Mouse (Mus musculus): ENCODE measurements at regions not wholly inside any gene's neighbourhood (a gene's known extent, or its start where the extent isn't known, plus 50 kb on each side); places are given as distances from the start of the nearest gene placed in this dataset.

- Histone ChIP-seq H3K4me3 (no peak overlapping the region), H3K9me3 (replicated peaks) (no peaks in the 10 kb centered on the region), H3K36me3 (no peaks in the 10 kb centered on the region), H3K27me3 (ENCODE audit: low read depth, poor library complexity, severe bottlenecking) (peaks cover 23% of the 10 kb centered on the region), H3K27ac (no peak overlapping the region), H3K4me1 (peaks cover 7% of the 10 kb centered on the region; the same call in 1 of the 2 replicates)
- no peak for DNase-seq (ENCODE audit: low spot score)
- 68% methylated on average over 3 of the region's 3 CpGs for WGBS
Observed at GRCm38 (mm10) chr6:147416592-147416991, 59.0 kb upstream of the Ccdc91 start.

GRCm38 (mm10) chr6:147413713-147414112 is 61.9 kb upstream of the Ccdc91 start:
- Histone ChIP-seq H3K9me3 (replicated peaks) (no peaks in the 10 kb centered on the region), H3K4me1 (peaks cover 7% of the 10 kb centered on the region; the same call in 1 of the 2 replicates), H3K27me3 (ENCODE audit: low read depth, poor library complexity, severe bottlenecking) (no peaks in the 10 kb centered on the region), H3K36me3 (no peaks in the 10 kb centered on the region), H3K27ac (no peak overlapping the region), H3K4me3 (no peak overlapping the region)
- no peak for DNase-seq (ENCODE audit: low spot score)
- WGBS, result 93% methylated on average over 3 of the region's 3 CpGs

GRCm38 (mm10) chr6:147397984-147398383 is 77.6 kb upstream of the Ccdc91 start:
- H3K27me3 ChIP-seq (ENCODE audit: low read depth, poor library complexity, severe bottlenecking), result no peaks in the 10 kb centered on the region
- H3K4me1 ChIP-seq, result no peaks in the 10 kb centered on the region
- 91% methylated on average over 6 of the region's 6 CpGs for WGBS
- no peaks in the 10 kb centered on the region for H3K9me3 ChIP-seq (replicated peaks)
- no peak overlapping the region for H3K4me3 ChIP-seq
- no peak for DNase-seq (ENCODE audit: low spot score)
- no peak overlapping the region for H3K27ac ChIP-seq
- H3K36me3 ChIP-seq, result no peaks in the 10 kb centered on the region

- no peaks in the 10 kb centered on the region for H3K27me3 ChIP-seq (ENCODE audit: low read depth, poor library complexity, severe bottlenecking)
- H3K4me1 ChIP-seq, result peaks cover 32% of the 10 kb centered on the region
- H3K27ac ChIP-seq, result no peak overlapping the region
- 56% methylated on average over 14 of the region's 14 CpGs for WGBS
- H3K4me3 ChIP-seq, result no peak overlapping the region
- H3K36me3 ChIP-seq, result no peaks in the 10 kb centered on the region
- H3K9me3 ChIP-seq (replicated peaks), result no peaks in the 10 kb centered on the region
- no peak for DNase-seq (ENCODE audit: low spot score)
Observed at GRCm38 (mm10) chr6:147391425-147392158, 84.0 kb upstream of the Ccdc91 start.

GRCm38 (mm10) chr6:147390499-147390898 is 85.1 kb upstream of the Ccdc91 start:
- Histone ChIP-seq H3K9me3 (replicated peaks) (no peaks in the 10 kb centered on the region), H3K36me3 (no peaks in the 10 kb centered on the region), H3K27me3 (ENCODE audit: low read depth, poor library complexity, severe bottlenecking) (no peaks in the 10 kb centered on the region), H3K4me3 (no peak overlapping the region), H3K4me1 (peaks cover 32% of the 10 kb centered on the region), H3K27ac (0 out of 2 replicates have a peak overlapping the region, but pooled peaks have one; percentile 50)
- 84% methylated on average over 5 of the region's 5 CpGs for WGBS
- DNase-seq (ENCODE audit: low spot score), result no peak

- Histone ChIP-seq H3K4me3 (no peak overlapping the region), H3K4me1 (peaks cover 32% of the 10 kb centered on the region), H3K9me3 (replicated peaks) (no peaks in the 10 kb centered on the region), H3K27ac (peak overlapping the region; percentile 73), H3K27me3 (ENCODE audit: low read depth, poor library complexity, severe bottlenecking) (no peaks in the 10 kb centered on the region), H3K36me3 (no peaks in the 10 kb centered on the region)
- 13% methylated on average over 2 of the region's 2 CpGs for WGBS
- DNase-seq (ENCODE audit: low spot score), result peak; percentile 37
Observed at GRCm38 (mm10) chr6:147388727-147389126, 86.9 kb upstream of the Ccdc91 start.

GRCm38 (mm10) chr6:147385606-147386005 is 90.0 kb upstream of the Ccdc91 start:
- Histone ChIP-seq H3K36me3 (no peaks in the 10 kb centered on the region), H3K27ac (no peak overlapping the region), H3K4me3 (no peak overlapping the region), H3K4me1 (peaks cover 30% of the 10 kb centered on the region), H3K9me3 (replicated peaks) (no peaks in the 10 kb centered on the region), H3K27me3 (ENCODE audit: low read depth, poor library complexity, severe bottlenecking) (no peaks in the 10 kb centered on the region)
- 89% methylated on average over 1 of the region's 1 CpGs for WGBS
- DNase-seq (ENCODE audit: low spot score), result no peak

GRCm38 (mm10) chr6:147380519-147380918 is 95.1 kb upstream of the Ccdc91 start:
- H3K27ac ChIP-seq, result no peak overlapping the region
- H3K27me3 ChIP-seq (ENCODE audit: low read depth, poor library complexity, severe bottlenecking), result no peaks in the 10 kb centered on the region
- no peak overlapping the region for H3K4me3 ChIP-seq
- H3K9me3 ChIP-seq (replicated peaks), result no peaks in the 10 kb centered on the region
- no peaks in the 10 kb centered on the region for H3K36me3 ChIP-seq
- 93% methylated on average over 8 of the region's 8 CpGs for WGBS
- no peaks in the 10 kb centered on the region for H3K4me1 ChIP-seq
- no peak for DNase-seq (ENCODE audit: low spot score)

GRCm38 (mm10) chr6:147377679-147378078 is 97.9 kb upstream of the Ccdc91 start:
- no peaks in the 10 kb centered on the region for H3K36me3 ChIP-seq
- no peaks in the 10 kb centered on the region for H3K9me3 ChIP-seq (replicated peaks)
- H3K27ac ChIP-seq, result no peak overlapping the region
- no peaks in the 10 kb centered on the region for H3K4me1 ChIP-seq
- no peak overlapping the region for H3K4me3 ChIP-seq
- DNase-seq (ENCODE audit: low spot score), result no peak
- no peaks in the 10 kb centered on the region for H3K27me3 ChIP-seq (ENCODE audit: low read depth, poor library complexity, severe bottlenecking)
- WGBS, result 88% methylated on average over 3 of the region's 3 CpGs

- Histone ChIP-seq H3K4me1 (no peaks in the 10 kb centered on the region), H3K4me3 (no peak overlapping the region), H3K27me3 (ENCODE audit: low read depth, poor library complexity, severe bottlenecking) (no peaks in the 10 kb centered on the region), H3K36me3 (no peaks in the 10 kb centered on the region), H3K27ac (no peak overlapping the region), H3K9me3 (replicated peaks) (no peaks in the 10 kb centered on the region)
- 82% methylated on average over 4 of the region's 4 CpGs for WGBS
- no peak for DNase-seq (ENCODE audit: low spot score)
Observed at GRCm38 (mm10) chr6:147371737-147372136, 103.9 kb upstream of the Ccdc91 start.

GRCm38 (mm10) chr6:147371336-147371735 is 104.3 kb upstream of the Ccdc91 start:
- Histone ChIP-seq H3K36me3 (no peaks in the 10 kb centered on the region), H3K4me1 (no peaks in the 10 kb centered on the region), H3K27me3 (ENCODE audit: low read depth, poor library complexity, severe bottlenecking) (no peaks in the 10 kb centered on the region), H3K9me3 (replicated peaks) (no peaks in the 10 kb centered on the region), H3K27ac (no peak overlapping the region), H3K4me3 (no peak overlapping the region)
- no peak for DNase-seq (ENCODE audit: low spot score)
- WGBS, result 79% methylated on average over 3 of the region's 3 CpGs

- Histone ChIP-seq H3K4me1 (peaks cover 4% of the 10 kb centered on the region; the same call in 1 of the 2 replicates), H3K36me3 (no peaks in the 10 kb centered on the region), H3K4me3 (no peak overlapping the region), H3K27ac (no peak overlapping the region), H3K27me3 (ENCODE audit: low read depth, poor library complexity, severe bottlenecking) (no peaks in the 10 kb centered on the region), H3K9me3 (replicated peaks) (no peaks in the 10 kb centered on the region)
- 89% methylated on average over 6 of the region's 6 CpGs for WGBS
- no peak for DNase-seq (ENCODE audit: low spot score)
Observed at GRCm38 (mm10) chr6:147362842-147363241, 98.9 kb upstream of the Pthlh start.

GRCm38 (mm10) chr6:147357031-147357430 is 93.0 kb upstream of the Pthlh start:
- no peak overlapping the region for H3K27ac ChIP-seq
- H3K27me3 ChIP-seq (ENCODE audit: low read depth, poor library complexity, severe bottlenecking), result no peaks in the 10 kb centered on the region
- no peaks in the 10 kb centered on the region for H3K4me1 ChIP-seq
- H3K4me3 ChIP-seq, result no peak overlapping the region
- no peaks in the 10 kb centered on the region for H3K36me3 ChIP-seq
- no peak for DNase-seq (ENCODE audit: low spot score)
- no peaks in the 10 kb centered on the region for H3K9me3 ChIP-seq (replicated peaks)
- WGBS, result 91% methylated on average over 2 of the region's 2 CpGs

GRCm38 (mm10) chr6:147356570-147356969 is 92.6 kb upstream of the Pthlh start:
- Histone ChIP-seq H3K4me3 (no peak overlapping the region), H3K27ac (no peak overlapping the region), H3K27me3 (ENCODE audit: low read depth, poor library complexity, severe bottlenecking) (no peaks in the 10 kb centered on the region), H3K36me3 (no peaks in the 10 kb centered on the region), H3K4me1 (no peaks in the 10 kb centered on the region), H3K9me3 (replicated peaks) (no peaks in the 10 kb centered on the region)
- 86% methylated on average over 5 of the region's 5 CpGs for WGBS
- DNase-seq (ENCODE audit: low spot score), result no peak
